Mouse (Mus musculus): ENCODE results near the gene H2afz.
"Not testable (repeated sequence)": the region's sequence is repeated elsewhere in the genome, so short reads cannot be mapped to it uniquely, and the experiment has no call there.

Gene H2afz

DNA sequence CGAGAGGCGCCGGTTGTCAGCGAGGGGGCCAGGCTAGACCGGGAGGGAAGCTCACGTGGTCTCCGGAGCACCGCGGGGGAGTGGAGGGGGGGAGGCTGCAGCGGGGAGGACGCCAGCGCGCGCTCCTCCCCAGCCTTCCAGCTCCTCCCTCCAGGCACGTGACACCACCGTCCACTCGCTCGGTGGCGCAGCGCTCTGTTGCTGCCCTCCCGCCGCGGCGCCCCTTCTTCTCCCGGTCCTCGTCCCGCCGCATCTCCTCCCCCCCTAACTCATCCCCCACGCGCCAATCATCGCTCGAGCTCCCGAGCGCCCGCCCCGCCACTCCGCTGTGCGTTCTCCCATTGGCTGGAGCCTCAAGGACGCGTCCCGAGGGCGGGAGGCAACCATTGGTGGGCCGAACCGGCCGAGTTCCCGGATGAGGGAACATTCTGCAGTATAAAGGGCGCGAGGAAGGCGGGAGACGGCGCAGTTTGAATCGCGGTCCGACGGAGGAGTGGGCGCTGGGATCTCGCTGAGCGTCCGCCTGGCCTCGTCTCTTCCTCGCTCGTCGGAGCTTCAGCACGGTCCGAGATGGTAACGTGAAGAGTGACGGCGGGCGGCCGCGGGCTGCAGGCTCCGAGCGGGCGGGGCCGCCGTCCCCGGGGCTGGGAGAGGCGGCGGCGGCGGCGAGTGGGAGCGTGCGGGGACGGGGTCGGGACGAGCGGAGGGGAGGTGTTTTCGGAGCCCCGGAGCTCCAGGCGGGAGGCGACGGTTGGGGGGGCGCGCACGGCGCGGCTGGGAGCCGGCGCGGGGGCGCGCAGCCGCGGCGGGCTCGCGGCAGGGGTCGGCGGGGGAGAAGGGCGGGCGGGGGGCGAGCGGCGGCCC lies at the start of gene H2afz:
Gene H2afz, plus strand, starts transcription at position 364 of the 864 bp plus-strand sequence.
- peak; percentile 94 for DNase-seq (ENCODE audit: low read depth, low spot score)

GRCm38 (mm10) chr3:137818713-137819112 lies 45.6 kb upstream of the H2afz start:
- no peak for DNase-seq (ENCODE audit: low read depth, low spot score)

GRCm38 (mm10) chr3:137820688-137821467 lies 43.4 kb upstream of the H2afz start:
- DNase-seq (ENCODE audit: low read depth, low spot score) = no peak

- no peak for DNase-seq (ENCODE audit: low read depth, low spot score)
Measured at GRCm38 (mm10) chr3:137823317-137823716, 41.0 kb upstream of the H2afz start.

GRCm38 (mm10) chr3:137827678-137828077 lies 36.6 kb upstream of the H2afz start:
- no peak for DNase-seq (ENCODE audit: low read depth, low spot score)

GRCm38 (mm10) chr3:137831156-137831555 lies 33.1 kb upstream of the H2afz start:
- no peak for DNase-seq (ENCODE audit: low read depth, low spot score)

GRCm38 (mm10) chr3:137833128-137833527 lies 31.2 kb upstream of the H2afz start:
- DNase-seq (ENCODE audit: low read depth, low spot score) = peak; percentile 47

DNA sequence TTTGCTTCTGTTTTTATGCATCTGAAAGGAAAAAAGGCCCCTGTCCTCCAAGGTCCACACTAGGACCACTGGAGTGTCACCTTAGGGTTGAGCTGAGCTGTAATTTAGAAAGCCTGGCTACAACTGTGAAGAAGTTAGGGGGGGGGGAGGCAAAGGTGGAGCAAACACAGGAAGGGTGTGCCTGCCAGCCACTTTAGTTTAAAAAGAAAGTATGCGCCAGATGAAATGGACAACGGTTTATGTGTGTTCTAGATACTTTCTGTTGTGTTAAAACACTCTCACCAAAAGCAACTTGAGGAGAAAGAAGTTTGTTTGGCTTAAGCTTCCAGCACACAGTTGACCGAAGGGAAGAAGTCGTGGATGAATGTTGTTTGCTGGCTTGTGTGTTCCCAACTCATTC lies 30.6 kb upstream of the H2afz start:
- DNase-seq (ENCODE audit: low read depth, low spot score) = no peak

GRCm38 (mm10) chr3:137836543-137836942 lies 27.7 kb upstream of the H2afz start:
- DNase-seq (ENCODE audit: low read depth, low spot score) = no peak

GRCm38 (mm10) chr3:137838160-137838559 lies 26.1 kb upstream of the H2afz start:
- no peak for DNase-seq (ENCODE audit: low read depth, low spot score)

DNA sequence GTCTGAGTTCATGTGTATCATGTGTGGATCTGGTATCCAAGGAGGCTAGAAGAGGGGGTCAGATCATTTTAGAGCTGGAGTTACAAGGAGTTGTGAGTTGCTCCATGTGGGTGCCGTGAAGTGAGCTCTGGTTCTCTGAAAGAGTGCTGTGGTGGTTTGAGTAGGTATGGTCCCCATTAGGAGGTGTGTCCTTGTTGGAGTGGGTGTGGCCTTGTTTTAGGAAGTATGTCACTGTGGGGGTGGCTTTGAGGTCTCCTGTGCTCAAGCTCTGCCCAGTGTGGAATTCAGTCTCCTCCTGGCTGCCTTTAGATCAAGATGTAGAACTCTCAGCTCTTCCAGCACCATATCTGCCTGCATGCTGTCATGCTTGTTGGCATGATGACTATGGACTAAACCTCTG lies 21.3 kb upstream of the H2afz start:
- no peak for DNase-seq (ENCODE audit: low read depth, low spot score)

DNA sequence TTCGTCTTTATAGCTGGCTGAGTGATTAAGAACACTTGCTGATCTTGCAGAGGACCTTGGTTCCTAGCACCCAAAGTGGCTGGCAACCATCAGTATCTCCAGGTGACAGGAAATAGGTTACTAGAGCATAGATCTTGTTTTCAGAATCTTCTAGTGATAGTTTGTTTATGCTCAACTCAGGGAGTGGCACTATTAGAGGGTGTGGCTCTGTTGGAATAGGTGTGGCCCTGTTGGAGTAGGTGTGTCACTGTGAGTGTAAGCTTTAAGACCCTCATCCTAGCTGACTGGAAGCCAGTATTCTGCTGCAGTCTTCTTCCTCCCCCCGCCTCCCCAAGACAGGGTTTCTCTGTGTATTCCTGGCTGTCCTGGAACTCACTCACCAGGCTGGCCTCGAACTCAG lies 20.0 kb upstream of the H2afz start:
- DNase-seq (ENCODE audit: low read depth, low spot score) = no peak

DNA sequence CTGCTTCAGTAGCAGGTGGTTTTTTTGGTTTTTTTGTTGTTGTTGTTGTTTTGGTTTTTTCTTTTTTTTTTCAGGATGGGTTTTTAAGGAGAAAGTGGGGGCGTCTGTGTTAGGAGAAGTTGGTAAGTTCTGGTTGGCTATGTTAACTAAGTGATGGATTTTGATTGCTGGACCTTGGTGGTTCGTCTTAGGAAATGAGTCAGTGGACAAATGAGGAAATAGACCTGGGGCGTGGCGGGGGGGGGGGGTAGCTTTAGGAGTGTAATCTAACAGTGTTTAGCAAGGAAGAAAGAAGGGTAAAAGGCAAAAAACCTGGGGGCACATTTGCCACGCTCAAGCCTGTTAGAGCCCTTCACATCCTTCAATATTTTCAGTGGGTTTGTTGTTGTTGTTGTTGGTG lies 17.7 kb upstream of the H2afz start:
- no peak for DNase-seq (ENCODE audit: low read depth, low spot score)

DNA sequence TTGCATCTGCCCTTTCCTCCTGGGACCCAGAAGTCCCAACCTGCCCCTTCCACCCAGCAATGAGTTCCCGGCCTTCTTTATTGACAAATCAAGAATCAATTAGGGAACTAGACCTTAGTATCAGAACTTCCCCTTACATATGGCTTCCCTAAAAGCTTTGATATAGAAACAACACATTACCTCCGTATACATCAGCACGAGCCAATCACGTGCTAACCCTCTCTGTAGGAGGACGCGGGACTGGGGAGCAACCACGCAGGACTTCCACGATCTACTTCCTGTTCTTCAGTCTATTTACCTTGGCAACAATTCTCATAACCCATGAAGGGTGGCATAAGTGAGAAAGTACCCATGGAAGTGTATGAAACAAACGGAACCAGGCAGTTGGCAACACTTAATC lies 15.9 kb upstream of the H2afz start:
- no peak for DNase-seq (ENCODE audit: low read depth, low spot score)

GRCm38 (mm10) chr3:137849697-137850096 lies 14.6 kb upstream of the H2afz start:
- DNase-seq (ENCODE audit: low read depth, low spot score) = no peak

- DNase-seq (ENCODE audit: low read depth, low spot score) = no peak
Measured at GRCm38 (mm10) chr3:137851196-137851595, 13.1 kb upstream of the H2afz start.

DNA sequence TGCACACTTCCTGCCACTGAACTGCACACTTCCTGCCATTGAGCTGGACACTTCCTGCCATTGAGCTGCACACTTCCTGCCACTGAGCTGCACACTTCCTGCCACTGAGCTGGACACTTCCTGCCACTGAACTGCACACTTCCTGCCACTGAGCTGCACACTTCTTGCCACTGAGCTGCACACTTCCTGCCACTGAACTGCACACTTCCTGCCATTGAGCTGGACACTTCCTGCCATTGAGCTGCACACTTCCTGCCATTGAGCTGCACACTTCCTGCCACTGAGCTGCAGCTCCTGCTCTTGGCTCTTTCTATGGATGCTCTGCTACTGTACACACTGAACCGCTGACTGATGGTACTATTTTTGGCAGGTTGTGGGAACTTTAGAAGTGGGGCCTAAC lies 11.3 kb upstream of the H2afz start:
- not testable (repeated sequence) for DNase-seq (ENCODE audit: low read depth, low spot score)

DNA sequence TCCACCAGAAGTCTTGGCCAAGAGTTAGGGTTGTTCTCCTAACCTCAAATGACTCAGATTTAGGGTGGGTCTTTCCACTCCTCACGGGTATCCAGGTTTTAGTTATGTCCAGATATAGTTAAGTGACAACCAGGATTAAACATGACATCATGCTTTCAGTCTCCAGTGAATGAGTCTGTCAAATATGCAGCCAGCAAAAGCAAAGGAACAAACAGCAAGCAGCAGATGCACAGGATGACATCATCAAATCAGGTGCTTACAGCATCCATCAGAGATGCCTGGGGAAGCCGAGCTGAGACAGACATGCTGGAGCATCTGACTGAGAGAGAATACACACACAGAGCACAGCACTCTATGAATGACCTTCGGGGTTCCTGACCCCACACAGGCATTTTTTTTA lies 9.0 kb upstream of the H2afz start:
- no peak for DNase-seq (ENCODE audit: low read depth, low spot score)

- DNase-seq (ENCODE audit: low read depth, low spot score) = no peak
Measured at GRCm38 (mm10) chr3:137856061-137856460, 8.2 kb upstream of the H2afz start.

DNA sequence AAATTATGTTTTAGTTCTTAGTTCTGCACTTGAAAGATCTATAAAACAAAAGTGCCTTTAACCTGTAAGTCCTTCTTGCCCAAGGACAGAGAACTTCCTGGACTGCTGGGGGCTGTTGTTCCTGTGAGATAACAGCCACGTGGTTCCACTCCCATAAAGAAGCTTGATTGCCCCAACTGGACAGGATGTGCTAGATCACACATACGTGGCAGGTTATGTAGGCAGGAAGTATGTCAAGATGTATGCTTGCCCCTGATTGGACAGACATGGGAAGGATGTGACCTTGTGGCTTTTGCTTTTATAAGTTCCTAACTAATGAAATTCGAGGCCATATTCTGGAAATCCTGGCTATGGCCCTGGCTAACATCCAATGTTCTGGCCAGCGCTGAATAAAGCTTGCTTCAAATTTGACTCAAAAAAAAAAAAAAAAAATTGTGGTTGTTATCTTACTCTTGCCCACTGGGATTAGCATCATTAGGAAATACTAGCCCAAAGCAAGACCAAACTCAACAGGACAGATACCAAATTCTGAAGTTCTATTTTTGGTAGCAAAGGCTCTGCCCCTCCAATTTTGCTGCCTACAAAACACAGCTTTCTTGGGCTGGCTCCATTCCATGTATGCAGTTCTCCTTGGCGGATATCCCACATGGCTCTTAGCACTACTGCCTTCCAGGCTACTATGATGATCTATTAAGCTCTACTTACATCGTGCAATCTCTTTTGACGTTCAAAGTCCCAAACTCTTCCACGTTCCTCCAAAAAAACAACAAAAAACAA lies 3.7 kb upstream of the H2afz start:
- DNase-seq (ENCODE audit: low read depth, low spot score) = no peak

GRCm38 (mm10) chr3:137861436-137861835 lies 2.9 kb upstream of the H2afz start:
- no peak for DNase-seq (ENCODE audit: low read depth, low spot score)

DNA sequence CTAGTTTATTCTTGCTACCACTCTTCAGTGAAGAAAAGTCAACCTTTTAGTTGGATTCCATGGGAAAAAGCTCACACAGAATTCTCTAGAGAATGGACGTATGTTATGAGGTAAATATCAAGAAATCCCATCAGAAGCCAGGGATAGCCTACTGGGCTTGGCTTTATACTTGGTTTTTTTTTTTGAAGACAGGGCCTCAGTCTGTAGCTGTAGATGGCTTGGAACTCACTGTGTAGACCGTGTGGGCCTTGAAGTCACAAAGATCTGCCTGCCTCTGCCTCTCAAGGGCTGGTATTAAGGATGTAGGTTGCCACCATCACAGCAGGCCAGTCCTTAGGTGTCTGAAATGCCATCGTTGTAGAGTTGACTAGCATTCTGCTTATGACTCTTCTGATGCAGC lies 1.7 kb upstream of the H2afz start:
- DNase-seq (ENCODE audit: low read depth, low spot score) = no peak

Data from WW6 (cell line).